Mouse (Mus musculus) embryonic facial prominence, embryonic 12.5 days (tissue): ENCODE measurements around the gene Zbtb14. TPM values are rescaled to one million over a fixed set of nuclear protein-coding genes. Genes with fewer than 3 reads are reported as not detected.

Source experiments
- ATAC-seq: fragments of 200-750 bp; cut with Nextera tagmentation; 2 replicates; pipeline ENCODE4 v1.8.0; 2017; ENCODE audit not compliant: insufficient number of reproducible peaks, insufficient read depth, low FRiP score, low TSS enrichment
- H3K27ac ChIP-seq: fragments of 300-500 bp; sonication (generic); 2 replicates; pipeline ENCODE4 v1.5.1; 2016; ENCODE audit warnings: mild to moderate bottlenecking
- H3K27me3 ChIP-seq: fragments of 300-500 bp; sonication (generic); 2 replicates; pipeline ENCODE4 v1.6.1; 2016; ENCODE audit warnings: mild to moderate bottlenecking, moderate library complexity
- H3K36me3 ChIP-seq: fragments of 300-500 bp; sonication (generic); 2 replicates; pipeline ENCODE4 v1.6.1; 2016; ENCODE audit warnings: mild to moderate bottlenecking
- H3K4me1 ChIP-seq: fragments of 300-500 bp; sonication (generic); 2 replicates; pipeline ENCODE4 v1.6.1; 2016
- H3K4me2 ChIP-seq: fragments of 300-500 bp; sonication (generic); replicated peaks from 2 replicates; pipeline ENCODE4 v1.6.1; 2016; ENCODE audit warnings: mild to moderate bottlenecking, moderate library complexity
- H3K4me3 ChIP-seq: fragments of 300-500 bp; sonication (generic); 2 replicates; pipeline ENCODE4 v1.5.1; 2016; ENCODE audit warnings: mild to moderate bottlenecking
- H3K9ac ChIP-seq: fragments of 300-500 bp; sonication (generic); 2 replicates; pipeline ENCODE4 v1.6.1; 2016; ENCODE audit warnings: mild to moderate bottlenecking, moderate library complexity
- H3K9me3 ChIP-seq: fragments of 300-500 bp; sonication (generic); 2 replicates; pipeline ENCODE4 v1.6.1; 2016; ENCODE audit warnings: mild to moderate bottlenecking, moderate library complexity
- WGBS: fragments of 180-500 bp; shearing (Covaris S2); methylation state at CpG from one replicate; pipeline ENCODE4 v1.1.7; 2016; 5-methylcytosine and 5-hydroxymethylcytosine counted together
- polyA plus RNA-seq: library from polyadenylated mRNA; unstranded; fragments of >200 nt; fragmentation: Nextera tagmentation; extraction: Ambion mirVana; gene quantifications from 2 replicates; pipeline ENCODE4 v1.2.1, GENCODE M21; 2016

The Zbtb14 gene
- 30.4 and 30.6 TPM in 2 replicates for polyA plus RNA-seq

DNA sequence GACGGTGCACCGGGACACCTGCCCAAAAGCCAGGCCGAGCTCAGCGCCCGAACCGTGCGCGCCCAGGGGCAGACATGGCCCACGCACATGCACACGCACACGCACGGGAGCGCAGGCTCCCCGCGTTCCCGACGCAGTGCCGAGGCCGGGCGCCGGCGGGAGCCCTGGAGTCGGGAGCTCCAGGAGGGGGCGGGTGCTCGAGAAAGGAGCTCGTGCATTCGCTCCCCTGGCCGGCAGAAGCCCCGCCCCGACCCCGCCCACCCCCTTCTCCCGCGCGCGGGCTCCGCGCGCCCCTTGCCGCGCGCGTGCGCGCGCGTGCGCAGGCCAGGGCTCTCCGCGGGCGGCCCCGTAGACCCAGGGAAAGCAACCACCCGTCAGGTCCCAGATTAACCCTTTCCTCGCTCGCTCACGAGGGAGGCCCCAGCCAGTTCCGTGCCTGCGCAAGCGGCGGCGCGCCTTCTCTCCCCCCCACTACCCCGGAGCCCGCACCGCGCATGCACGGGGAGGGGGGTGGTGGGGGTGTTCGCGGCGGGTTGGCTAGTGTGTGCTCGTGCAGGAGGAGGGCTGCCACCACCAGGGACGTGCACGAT lies at the start of gene Zbtb14:
Zbtb14 (plus strand) TSS at position 540 of the 590 bp plus-strand sequence.
- peak within 1 kb of the TSS; percentile 100 for H3K27ac ChIP-seq
- peaks cover 10% of the 10 kb centered on the region for H3K4me1 ChIP-seq
- H3K27me3 ChIP-seq = no peaks in the 10 kb centered on the region
- no peaks in the 10 kb centered on the region for H3K9me3 ChIP-seq
- H3K9ac ChIP-seq = peak within 1 kb of the TSS; percentile 88
- WGBS = under 1% methylated on average over 54 of the region's 72 CpGs
- peaks cover 10% of the 10 kb centered on the region for H3K36me3 ChIP-seq
- peak within 1 kb of the TSS; percentile 77 for H3K4me3 ChIP-seq
- peak within 1 kb of the TSS; percentile 68 for H3K4me2 ChIP-seq
- ATAC-seq = peak; percentile 93

DNA sequence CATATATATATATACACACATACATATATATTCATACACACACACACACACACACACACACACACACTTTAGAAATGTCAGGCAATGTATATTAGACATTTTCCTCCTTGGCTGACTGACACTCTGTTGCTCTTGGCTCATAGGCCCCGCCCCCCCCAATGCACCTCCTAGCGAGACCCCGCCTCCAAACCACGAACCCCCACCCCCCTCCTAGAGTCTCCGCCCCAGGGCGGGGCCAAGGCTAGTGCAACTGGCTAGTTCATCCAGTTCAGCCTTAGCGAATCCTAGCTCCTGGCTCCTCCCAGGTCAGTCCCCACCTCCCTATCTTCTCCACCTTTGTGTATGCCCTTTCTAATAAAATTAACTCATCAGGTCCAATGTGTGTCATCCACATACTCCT lies 36.8 kb upstream of the Zbtb14 start:
- Histone ChIP-seq H3K4me2 (no peak overlapping the region), H3K27ac (no peak overlapping the region), H3K4me3 (no peak overlapping the region), H3K9ac (no peak overlapping the region), H3K27me3 (0 out of 2 replicates have a peak, but pooled peaks cover 6% of the 10 kb centered on the region), H3K4me1 (no peaks in the 10 kb centered on the region), H3K36me3 (no peaks in the 10 kb centered on the region), H3K9me3 (no peaks in the 10 kb centered on the region)
- WGBS = 92% methylated on average over 7 of the region's 7 CpGs
- no peak for ATAC-seq

DNA sequence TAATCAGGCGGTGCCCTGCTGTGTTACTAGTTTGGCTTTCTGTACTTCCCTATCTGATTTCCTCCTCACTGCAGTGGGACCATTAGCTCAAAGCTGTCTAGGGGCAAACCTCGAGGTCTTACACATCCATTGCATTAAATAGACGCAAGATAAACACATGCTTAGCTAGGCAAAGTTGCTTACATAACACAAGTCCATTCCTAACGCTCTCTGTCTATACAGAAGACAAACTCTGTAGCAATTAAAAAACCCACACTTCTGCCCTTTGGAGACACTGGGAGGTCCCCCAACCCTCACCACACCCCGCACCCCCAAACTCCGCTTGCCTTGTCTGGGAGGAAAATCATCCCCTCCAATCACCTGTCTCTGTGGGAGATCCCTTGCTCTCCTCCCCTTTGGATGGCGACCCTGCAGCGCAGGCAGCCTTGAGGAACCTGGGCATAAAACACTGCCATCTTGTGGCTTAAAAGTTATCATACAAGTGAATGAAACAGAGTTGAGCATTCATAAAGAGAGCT lies 33.8 kb upstream of the Zbtb14 start:
- H3K4me3 ChIP-seq = no peak overlapping the region
- H3K36me3 ChIP-seq = no peaks in the 10 kb centered on the region
- WGBS = 21% methylated on average over 8 of the region's 8 CpGs
- H3K27me3 ChIP-seq = 0 out of 2 replicates have a peak, but pooled peaks cover 6% of the 10 kb centered on the region
- H3K9ac ChIP-seq = no peak overlapping the region
- no peak overlapping the region for H3K4me2 ChIP-seq
- peak; percentile 60; the same call in 1 of the 2 replicates for ATAC-seq
- no peaks in the 10 kb centered on the region for H3K9me3 ChIP-seq
- no peaks in the 10 kb centered on the region for H3K4me1 ChIP-seq
- H3K27ac ChIP-seq = no peak overlapping the region

DNA sequence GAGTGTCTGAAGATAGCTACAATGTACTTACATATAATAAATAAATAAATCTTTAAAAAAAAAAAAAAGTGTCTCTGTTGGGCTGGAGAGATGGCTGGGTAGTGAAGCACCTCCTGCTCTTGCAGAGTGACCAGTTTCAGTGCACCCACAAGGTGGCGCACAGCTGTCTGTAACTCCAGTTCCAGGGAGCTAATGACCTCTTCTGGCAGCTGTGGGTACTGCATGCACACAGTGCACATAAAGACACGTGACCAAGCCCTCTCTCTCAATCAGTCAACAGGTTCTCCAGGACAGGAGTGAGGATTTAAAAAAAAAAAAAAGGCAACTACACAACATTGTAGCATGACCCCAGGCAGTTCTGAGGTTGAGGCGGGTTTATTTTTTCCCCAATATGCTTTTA lies 17.8 kb upstream of the Zbtb14 start:
- Histone ChIP-seq H3K27me3 (no peaks in the 10 kb centered on the region), H3K9me3 (no peaks in the 10 kb centered on the region), H3K27ac (no peak overlapping the region), H3K36me3 (no peaks in the 10 kb centered on the region), H3K9ac (no peak overlapping the region), H3K4me2 (no peak overlapping the region), H3K4me3 (no peak overlapping the region), H3K4me1 (no peaks in the 10 kb centered on the region)
- no peak for ATAC-seq
- 91% methylated on average over 3 of the region's 3 CpGs for whole genome bisulfite sequencing

DNA sequence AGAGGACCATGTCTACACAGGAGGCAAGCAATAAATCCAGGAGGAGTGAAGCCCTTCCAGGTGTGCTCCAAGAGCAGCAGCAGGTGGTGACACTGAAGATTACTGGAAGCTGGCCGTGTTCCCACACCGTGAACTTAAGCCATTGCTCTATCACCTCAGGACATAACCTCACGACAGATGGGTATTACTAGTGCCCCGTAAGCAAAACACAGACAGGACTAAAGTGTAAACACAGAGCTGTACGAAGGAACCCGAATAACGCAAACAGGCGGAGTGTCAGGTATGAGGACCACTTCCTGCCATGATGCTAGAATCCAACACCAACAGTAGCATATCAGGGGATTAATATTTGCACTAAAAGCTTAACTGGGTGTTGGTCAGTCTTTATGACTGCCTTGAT lies 2.0 kb upstream of the Zbtb14 start:
- Histone ChIP-seq H3K9me3 (no peaks in the 10 kb centered on the region), H3K36me3 (no peaks in the 10 kb centered on the region), H3K27ac (no peak overlapping the region), H3K27me3 (no peaks in the 10 kb centered on the region), H3K9ac (no peak overlapping the region), H3K4me1 (peaks cover 10% of the 10 kb centered on the region), H3K4me3 (no peak overlapping the region), H3K4me2 (no peak overlapping the region)
- WGBS = 93% methylated on average over 8 of the region's 8 CpGs
- ATAC-seq = no peak

DNA sequence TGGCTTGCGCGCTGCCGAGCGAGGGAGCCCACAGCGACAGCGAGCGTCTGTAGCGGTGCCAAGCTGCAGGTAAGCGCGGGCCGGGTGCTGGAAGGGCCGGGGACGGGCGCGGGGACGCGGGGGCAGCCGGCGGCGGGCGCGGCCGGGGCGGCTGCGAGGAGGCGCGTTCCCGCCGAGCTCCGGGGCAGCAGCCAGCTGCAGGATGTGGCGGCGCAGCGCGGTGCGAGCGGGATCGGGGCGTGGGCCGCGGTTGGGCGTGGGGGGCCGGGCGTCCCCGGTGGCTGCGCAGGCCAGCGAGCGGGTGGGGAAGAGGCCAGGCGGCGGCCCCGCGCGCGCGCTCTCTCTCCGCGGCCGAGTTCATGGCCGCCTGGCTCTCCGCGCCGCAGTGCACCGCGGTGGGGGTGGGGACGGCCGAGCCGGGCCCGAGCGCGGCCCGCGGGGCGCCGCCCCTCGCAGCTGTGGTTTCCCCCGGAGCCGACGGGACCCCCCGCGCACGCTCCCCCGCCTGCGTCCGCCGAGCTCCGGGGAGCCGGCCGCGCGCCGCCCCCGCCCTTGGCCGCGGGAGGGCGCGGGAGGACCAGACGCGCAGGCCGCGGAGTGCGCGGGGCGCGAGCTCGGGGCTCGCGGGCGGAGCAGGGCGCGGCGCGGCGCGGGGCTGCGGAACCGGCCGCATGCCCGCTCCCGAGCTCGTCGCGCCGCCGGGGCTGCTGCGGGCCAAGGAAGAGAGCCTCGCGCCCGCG lies 521 bp downstream of the Zbtb14 start:
- peaks cover 10% of the 10 kb centered on the region for H3K4me1 ChIP-seq
- peak overlapping the region; percentile 88 for H3K9ac ChIP-seq
- H3K4me3 ChIP-seq = peak overlapping the region; percentile 77
- H3K4me2 ChIP-seq = peak overlapping the region; percentile 68
- H3K27ac ChIP-seq = peak overlapping the region; percentile 100
- peaks cover 18% of the 10 kb centered on the region for H3K36me3 ChIP-seq
- no peaks in the 10 kb centered on the region for H3K9me3 ChIP-seq
- H3K27me3 ChIP-seq = no peaks in the 10 kb centered on the region
- peak; percentile 64; the same call in 1 of the 2 replicates for ATAC-seq
- WGBS = under 1% methylated on average over 71 of the region's 128 CpGs

DNA sequence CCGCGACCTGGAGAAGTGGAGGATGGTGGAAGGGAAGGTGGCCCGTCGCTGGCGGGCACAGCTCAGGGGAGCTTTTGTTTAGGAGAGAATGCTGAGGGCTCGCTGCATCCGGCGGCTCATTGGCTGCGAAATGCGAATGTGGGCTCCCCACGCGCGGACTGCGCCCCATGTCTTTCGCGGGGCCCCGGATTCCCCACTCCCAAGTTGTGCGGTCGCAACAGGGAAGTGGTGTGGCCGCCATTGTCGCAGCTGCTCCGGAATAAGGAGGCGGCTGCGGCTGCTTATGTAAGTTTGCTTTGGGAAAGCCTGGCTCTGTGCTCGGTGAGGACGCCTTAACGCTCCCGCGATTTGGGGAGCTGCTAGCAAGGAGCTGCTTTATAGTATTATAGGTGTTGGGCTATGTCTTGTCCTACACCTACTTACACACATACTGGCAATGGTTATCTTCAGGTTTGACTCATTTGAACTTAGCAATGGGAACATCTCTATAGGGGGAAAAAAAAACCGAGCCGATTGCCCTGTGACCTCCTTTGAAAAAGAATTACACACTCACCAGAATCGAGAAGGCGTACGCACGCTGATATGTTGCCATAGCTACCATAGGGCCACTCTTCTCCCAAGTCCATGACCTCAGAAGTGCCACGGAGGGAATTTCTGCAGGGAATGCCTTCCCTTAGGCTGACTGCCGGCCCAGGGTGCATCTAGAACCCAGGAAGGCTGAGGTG lies 1.3 kb downstream of the Zbtb14 start:
- WGBS = under 1% methylated on average over 37 of the region's 37 CpGs
- H3K9ac ChIP-seq = peak overlapping the region; percentile 88
- peak overlapping the region; percentile 68 for H3K4me2 ChIP-seq
- no peaks in the 10 kb centered on the region for H3K9me3 ChIP-seq
- no peak for ATAC-seq
- H3K36me3 ChIP-seq = peaks cover 19% of the 10 kb centered on the region
- peak overlapping the region; percentile 100 for H3K27ac ChIP-seq
- no peaks in the 10 kb centered on the region for H3K27me3 ChIP-seq
- H3K4me1 ChIP-seq = peaks cover 10% of the 10 kb centered on the region
- H3K4me3 ChIP-seq = peak overlapping the region; percentile 77

DNA sequence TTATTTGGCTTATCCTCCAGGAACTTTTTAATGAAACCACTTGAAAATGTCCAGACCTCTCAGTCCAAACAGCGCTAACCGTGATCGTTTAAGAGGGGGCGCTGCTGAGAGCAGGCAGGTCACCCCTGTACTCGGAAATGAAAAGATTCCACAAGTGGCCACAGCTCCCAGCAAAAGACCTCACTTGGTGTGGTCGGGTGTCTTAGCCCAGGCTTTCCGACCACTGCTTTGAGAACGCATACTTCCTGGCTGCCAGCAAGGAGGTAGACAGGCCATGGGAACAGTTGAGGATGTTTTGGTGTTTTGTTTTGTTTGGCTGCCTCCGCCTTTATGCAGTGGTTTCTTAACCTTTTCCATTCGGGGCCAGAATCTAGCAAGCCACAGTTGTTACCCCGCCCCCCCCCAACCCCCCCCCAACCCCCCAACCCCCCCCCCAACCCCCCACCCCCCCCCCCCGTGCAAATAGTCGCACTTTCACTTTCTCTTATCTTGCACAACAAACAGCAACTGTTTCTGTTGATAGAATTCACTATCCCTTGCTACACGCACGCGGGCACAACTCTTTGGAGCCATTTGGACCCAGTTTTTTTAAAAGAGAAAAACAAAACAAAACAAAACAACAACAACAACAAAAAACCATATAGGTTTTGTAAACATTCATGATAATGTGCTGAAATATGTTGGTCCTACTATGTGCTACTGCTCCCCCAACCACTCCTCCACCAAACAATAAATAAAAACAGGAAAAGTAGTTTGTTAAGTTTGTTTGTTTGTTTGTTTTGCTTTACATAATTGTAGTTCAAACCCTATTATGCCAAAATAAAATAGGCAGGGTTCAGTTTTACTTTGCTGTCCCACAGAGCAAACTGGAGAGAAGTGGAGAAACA lies 13.5 kb downstream of the Zbtb14 start:
- Histone ChIP-seq H3K4me3 (no peak overlapping the region), H3K9ac (no peak overlapping the region), H3K9me3 (no peaks in the 10 kb centered on the region), H3K27ac (no peak overlapping the region), H3K4me1 (no peaks in the 10 kb centered on the region), H3K36me3 (0 out of 2 replicates have a peak, but pooled peaks cover under 1% of the 10 kb centered on the region), H3K27me3 (no peaks in the 10 kb centered on the region), H3K4me2 (no peak overlapping the region)
- 40% methylated on average over 13 of the region's 16 CpGs for WGBS
- no peak for ATAC-seq

DNA sequence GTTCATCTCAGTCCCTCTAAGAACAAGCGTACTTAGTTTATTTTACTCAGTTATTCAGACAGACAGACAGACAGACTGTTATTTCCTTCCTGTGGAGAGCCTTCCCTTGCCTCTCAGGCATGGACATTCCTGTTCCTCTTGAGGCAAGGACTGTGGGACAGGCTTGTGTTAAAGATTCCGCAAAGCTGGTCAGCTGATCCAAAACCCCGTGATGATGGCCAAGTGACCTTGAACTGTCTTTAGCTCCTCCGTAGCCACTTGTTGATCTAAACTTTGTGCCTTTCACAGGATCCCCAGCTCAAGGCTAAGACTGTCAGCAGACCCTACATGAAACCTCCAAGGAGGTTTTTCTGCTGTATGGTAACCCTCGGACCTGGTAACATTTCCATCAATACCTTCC lies 14.3 kb downstream of the Zbtb14 start:
- H3K4me3 ChIP-seq = no peak overlapping the region
- ATAC-seq = no peak

DNA sequence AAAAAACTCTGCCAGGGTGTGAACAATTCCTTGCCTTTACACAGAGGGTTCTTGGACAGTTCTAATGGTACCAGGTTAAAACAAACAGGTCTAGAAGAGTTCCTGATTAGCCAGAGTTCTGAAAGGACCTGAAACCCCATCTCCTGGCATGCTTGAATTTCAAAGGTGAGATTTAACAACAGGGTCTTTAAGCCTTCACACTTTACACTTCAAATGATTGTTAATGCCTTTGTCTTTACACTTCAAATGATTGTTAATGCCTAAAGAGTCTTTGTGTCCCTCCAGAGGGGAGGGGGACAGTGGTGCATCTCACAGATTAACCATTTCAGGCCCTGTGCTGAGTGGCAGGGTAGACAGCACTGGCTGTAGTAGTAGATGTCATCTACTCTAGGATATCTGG lies 15.2 kb downstream of the Zbtb14 start:
- no peaks in the 10 kb centered on the region for H3K4me1 ChIP-seq
- no peaks in the 10 kb centered on the region for H3K27me3 ChIP-seq
- no peak overlapping the region for H3K9ac ChIP-seq
- no peaks in the 10 kb centered on the region for H3K9me3 ChIP-seq
- no peak overlapping the region for H3K4me2 ChIP-seq
- H3K4me3 ChIP-seq = no peak overlapping the region
- no peak overlapping the region for H3K27ac ChIP-seq
- no peak for ATAC-seq
- H3K36me3 ChIP-seq = no peaks in the 10 kb centered on the region

More for the DNA sequence above, 14.3 kb downstream of the Zbtb14 start:
- no peaks in the 10 kb centered on the region for H3K27me3 ChIP-seq
- no peak overlapping the region for H3K9ac ChIP-seq
- H3K4me2 ChIP-seq = no peak overlapping the region
- H3K9me3 ChIP-seq = no peaks in the 10 kb centered on the region
- no peaks in the 10 kb centered on the region for H3K36me3 ChIP-seq
- H3K4me1 ChIP-seq = no peaks in the 10 kb centered on the region
- WGBS = 54% methylated on average over 5 of the region's 5 CpGs
- H3K27ac ChIP-seq = no peak overlapping the region

DNA sequence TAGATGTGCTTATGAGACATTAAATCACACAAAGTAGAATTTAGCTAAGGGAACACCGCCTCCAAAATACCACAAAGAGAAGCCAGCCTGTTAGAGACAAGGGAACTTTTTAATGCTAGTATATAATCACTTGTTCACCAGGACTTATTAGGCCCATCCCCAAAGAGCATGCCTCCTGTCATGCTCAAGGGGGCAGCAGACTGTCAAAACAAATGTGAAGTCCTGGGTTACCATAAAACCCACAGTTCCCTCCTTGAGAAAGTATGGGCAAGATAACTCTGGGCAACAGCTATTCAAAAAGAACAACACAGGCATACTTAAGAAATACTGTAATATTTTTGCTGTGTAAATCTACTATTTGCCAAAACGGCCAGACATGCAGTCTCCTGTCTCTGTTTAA lies 18.3 kb downstream of the Zbtb14 start:
- H3K27me3 ChIP-seq = no peaks in the 10 kb centered on the region

More for the DNA sequence above, 18.3 kb downstream of the Zbtb14 start:
- no peak overlapping the region for H3K27ac ChIP-seq
- no peaks in the 10 kb centered on the region for H3K4me1 ChIP-seq
- H3K9ac ChIP-seq = no peak overlapping the region
- no peak overlapping the region for H3K4me2 ChIP-seq
- ATAC-seq = no peak
- H3K9me3 ChIP-seq = no peaks in the 10 kb centered on the region
- no peaks in the 10 kb centered on the region for H3K36me3 ChIP-seq
- H3K4me3 ChIP-seq = no peak overlapping the region
- 74% methylated on average over 2 of the region's 2 CpGs for WGBS
